Mouse (Mus musculus) MEL (cell line): Measurements from ENCODE around the gene Nomo1.

Source experiments
- ETS1 ChIP-seq: IDR thresholded peaks from 2 replicates; pipeline ENCODE4 v1.6.1; 2012; ENCODE audit warnings: low read depth, mild to moderate bottlenecking, inconsistent platforms, low read length, improper control_type of control experiment, moderate library complexity
- GATA1 ChIP-seq: IDR thresholded peaks from 2 replicates; pipeline ENCODE4 v1.6.1; 2011; ENCODE audit warnings: low read depth, low read length, improper control_type of control experiment
- MAFK ChIP-seq: IDR thresholded peaks from 2 replicates; pipeline ENCODE4 v1.6.1; 2011; ENCODE audit warnings: low read depth, mild to moderate bottlenecking, low read length, improper control_type of control experiment, borderline replicate concordance

DNA sequence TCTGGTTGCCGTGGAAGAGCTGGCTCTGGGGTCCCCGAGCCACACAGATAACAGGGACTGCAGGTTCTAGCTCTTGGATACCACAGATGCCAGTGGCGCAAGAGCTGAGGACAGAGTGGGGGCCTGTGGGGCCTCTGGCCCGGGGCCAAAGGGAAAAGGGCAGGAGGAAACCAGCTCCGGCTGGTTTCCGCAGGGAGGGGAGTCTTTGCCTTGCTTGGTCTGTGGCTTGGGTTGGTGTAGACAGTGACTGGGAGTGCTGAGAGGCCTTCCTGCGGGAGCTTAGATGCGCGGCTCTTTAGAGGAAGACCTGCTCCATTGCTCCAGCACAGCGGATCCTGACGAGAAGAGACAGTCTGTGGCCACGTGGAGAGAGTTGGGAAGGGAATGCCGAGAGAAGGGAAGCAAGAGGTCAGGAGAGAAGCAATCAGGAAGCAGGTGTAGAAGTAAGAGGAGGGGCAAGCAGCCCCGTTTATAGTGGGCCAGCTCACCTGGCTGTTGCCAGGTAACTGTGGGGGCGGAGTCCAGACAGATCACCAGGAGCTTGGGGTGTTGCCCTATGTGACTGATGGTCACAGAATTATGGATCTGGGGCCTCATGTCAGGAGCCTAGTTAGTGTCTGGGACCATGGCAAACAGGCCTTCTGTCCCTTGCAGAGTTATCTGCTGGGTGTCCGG is 51.5 kb downstream of the Nomo1 start:
- TF ChIP-seq GATA1 = no peak
- no peak for TF ChIP-seq ETS1
- TF ChIP-seq MAFK = no peak
